Mouse (Mus musculus) kidney, embryonic 14.5 days (tissue): Measurements from ENCODE around the gene 1110032F04Rik. TPM values are rescaled to one million over a fixed set of nuclear protein-coding genes. Genes with fewer than 3 reads are reported as not detected.
"Not testable (repeated sequence)": the region's sequence is repeated elsewhere in the genome, so short reads cannot be mapped to it uniquely, and the experiment has no call there.

Source experiments
- ATAC-seq: fragments of 200-750 bp; cut with Nextera tagmentation; 2 replicates; pipeline ENCODE4 v1.8.0; 2017; ENCODE audit warnings: moderate number of reproducible peaks, mild to moderate bottlenecking, moderate TSS enrichment, moderate library complexity; ENCODE audit not compliant: low FRiP score, low TSS enrichment
- H3K27ac ChIP-seq: fragments of 300-500 bp; sonication (generic); 2 replicates; pipeline ENCODE4 v1.5.1; 2014; ENCODE audit warnings: low read depth, mild to moderate bottlenecking, low read length, moderate library complexity, mixed read lengths
- H3K27me3 ChIP-seq: fragments of 300-500 bp; sonication (generic); 2 replicates; pipeline ENCODE4 v1.6.1; 2014; ENCODE audit warnings: mild to moderate bottlenecking, low read length; ENCODE audit not compliant: control insufficient read depth, insufficient read depth
- H3K36me3 ChIP-seq: fragments of 300-500 bp; sonication (generic); 2 replicates; pipeline ENCODE4 v1.6.1; 2014; ENCODE audit warnings: low read length, mixed read lengths; ENCODE audit not compliant: control insufficient read depth, insufficient read depth
- H3K4me1 ChIP-seq: fragments of 300-500 bp; sonication (generic); 2 replicates; pipeline ENCODE4 v1.6.1; 2014; ENCODE audit warnings: low read length, mixed read lengths; ENCODE audit not compliant: control insufficient read depth, insufficient read depth
- H3K4me2 ChIP-seq: fragments of 300-500 bp; sonication (generic); replicated peaks from 2 replicates; pipeline ENCODE4 v1.6.1; 2014; ENCODE audit warnings: low read depth, mild to moderate bottlenecking, low read length
- H3K4me3 ChIP-seq: fragments of 300-500 bp; sonication (generic); 2 replicates; pipeline ENCODE4 v1.5.1; 2014; ENCODE audit warnings: mild to moderate bottlenecking, low read length
- H3K9ac ChIP-seq: fragments of 300-500 bp; sonication (generic); 2 replicates; pipeline ENCODE4 v1.6.1; 2014; ENCODE audit warnings: low read depth, mild to moderate bottlenecking, low read length, moderate library complexity
- H3K9me3 ChIP-seq: fragments of 300-500 bp; sonication (generic); 2 replicates; pipeline ENCODE4 v1.6.1; 2016; ENCODE audit warnings: low read length; ENCODE audit not compliant: control insufficient read depth
- WGBS: fragments of 180-500 bp; shearing (Covaris S2); extraction: QIAGEN DNeasy Blood & Tissue Kit; methylation state at CpG from one replicate; pipeline ENCODE4 v1.1.7; 2014; 5-methylcytosine and 5-hydroxymethylcytosine counted together
- polyA plus RNA-seq: library from polyadenylated mRNA; unstranded; fragments of >200 nt; fragmentation: Nextera tagmentation; extraction: Ambion mirVana; gene quantifications from 2 replicates; pipeline ENCODE4 v1.2.1, GENCODE M21; 2014

The 1110032F04Rik gene
- polyA plus RNA-seq, 1 experiment from 2014 or later, result 7.0 TPM

- H3K27me3 ChIP-seq, result no peaks in the 10 kb centered on the region
- H3K4me3 ChIP-seq, result no peak overlapping the region
- ATAC-seq, result no peak
- H3K4me1 ChIP-seq, result no peaks in the 10 kb centered on the region
- no peak overlapping the region for H3K4me2 ChIP-seq
- no peak overlapping the region for H3K27ac ChIP-seq
- H3K9me3 ChIP-seq, result no peaks in the 10 kb centered on the region
- no peaks in the 10 kb centered on the region for H3K36me3 ChIP-seq
- WGBS, result 72% methylated on average over 4 of the region's 4 CpGs
- no peak overlapping the region for H3K9ac ChIP-seq
These were observed 26.0 kb downstream of the 1110032F04Rik start for GRCm38 (mm10) chr3:68895426-68895825.

- Histone ChIP-seq H3K36me3 (no peaks in the 10 kb centered on the region), H3K4me2 (no peak overlapping the region), H3K27me3 (no peaks in the 10 kb centered on the region), H3K4me1 (no peaks in the 10 kb centered on the region), H3K9me3 (no peaks in the 10 kb centered on the region), H3K9ac (no peak overlapping the region), H3K4me3 (no peak overlapping the region), H3K27ac (no peak overlapping the region)
- ATAC-seq, result no peak
- WGBS, result 87% methylated on average over 5 of the region's 5 CpGs
These were observed 27.8 kb downstream of the 1110032F04Rik start for GRCm38 (mm10) chr3:68897154-68897553.

- ATAC-seq, H3K27ac ChIP-seq, H3K9me3 ChIP-seq, H3K36me3 ChIP-seq, H3K4me1 ChIP-seq, H3K27me3 ChIP-seq, H3K4me3 ChIP-seq, H3K4me2 ChIP-seq, H3K9ac ChIP-seq: not testable (repeated sequence)
- WGBS, result 93% methylated on average over 19 of the region's 20 CpGs
These were observed 33.2 kb downstream of the 1110032F04Rik start for GRCm38 (mm10) chr3:68902636-68903035.

GRCm38 (mm10) chr3:68904902-68905778 is 35.8 kb downstream of the 1110032F04Rik start:
- Histone ChIP-seq H3K27me3 (no peaks in the 10 kb centered on the region), H3K27ac (no peak overlapping the region), H3K4me2 (no peak overlapping the region), H3K9ac (no peak overlapping the region), H3K4me1 (no peaks in the 10 kb centered on the region), H3K9me3 (no peaks in the 10 kb centered on the region), H3K36me3 (no peaks in the 10 kb centered on the region), H3K4me3 (no peak overlapping the region)
- WGBS, result 86% methylated on average over 2 of the region's 2 CpGs
- no peak for ATAC-seq

GRCm38 (mm10) chr3:68907509-68907908 is 38.1 kb downstream of the 1110032F04Rik start:
- Histone ChIP-seq H3K4me3 (no peak overlapping the region), H3K27ac (no peak overlapping the region), H3K4me1 (no peaks in the 10 kb centered on the region), H3K9ac (no peak overlapping the region), H3K9me3 (no peaks in the 10 kb centered on the region), H3K36me3 (no peaks in the 10 kb centered on the region), H3K4me2 (no peak overlapping the region), H3K27me3 (no peaks in the 10 kb centered on the region)
- ATAC-seq, result no peak
- 95% methylated on average over 4 of the region's 4 CpGs for WGBS

Other genes with a start within 250 kb of the 1110032F04Rik start
- gene Il12a, start 178.9 kb upstream of the 1110032F04Rik start, polyA plus RNA-seq, result 0.20 and 0.47 TPM in 2 replicates
- gene Ift80, start 135.0 kb downstream of the 1110032F04Rik start, polyA plus RNA-seq, result 11.3 and 22.1 TPM in 2 replicates
- 189 and 208 TPM in 2 replicates for gene Smc4, start 135.2 kb downstream of the 1110032F04Rik start, polyA plus RNA-seq
- gene Trim59, start 175.2 kb downstream of the 1110032F04Rik start, polyA plus RNA-seq, result 112 and 164 TPM in 2 replicates